ENCODE assay signal across 15 mouse cellular contexts in genomic region chr10:111693762-111694161, GRCm38 (mm10).
DNase-seq lines count a peak whose midpoint lies in the region; ATAC-seq lines count a peak whose summit lies in the region.
"Had no signal": no experiment of that assay in that cellular context is flagged by ENCODE, and none has a peak within 500 bp of the region (broad histone marks: within the 10 kb centered on the region; RNA-seq: fewer than 3 reads in every experiment).

No protein-coding gene starts in this region.

- no peak overlapping the region for H3K4me2 ChIP-seq in hindbrain, embryonic 15.5 days
- no peak overlapping the region for H3K4me2 ChIP-seq in lung, embryonic 16.5 days (ENCODE audit: low read depth, low read length)
- no peak overlapping the region for H3K4me2 ChIP-seq in stomach, embryonic 16.5 days (ENCODE audit: low read depth, low read length)
- H3K4me2 ChIP-seq: embryonic facial prominence, embryonic 15.5 days; limb, embryonic 12.5 days had no signal

- H3K27ac ChIP-seq in hindbrain, embryonic 15.5 days (replicated peaks) = peak overlapping the region; percentile 40
- H3K27ac ChIP-seq in hindbrain, embryonic 10.5 days = no peak overlapping the region
- H3K27ac ChIP-seq in lung, embryonic 16.5 days (ENCODE audit: low read length) = peak overlapping the region; percentile 14
- H3K27ac ChIP-seq in stomach, embryonic 16.5 days (ENCODE audit: low read length) = peak overlapping the region; percentile 66; the same call in 1 of the 2 replicates
- H3K27ac ChIP-seq: embryonic facial prominence, embryonic 15.5 days; heart, adult 2 months; limb, embryonic 12.5 days had no signal

- no peaks in the 10 kb centered on the region for H3K36me3 ChIP-seq in hindbrain, embryonic 15.5 days
- H3K36me3 ChIP-seq in hindbrain, embryonic 10.5 days = no peaks in the 10 kb centered on the region
- H3K36me3 ChIP-seq in lung, embryonic 16.5 days (ENCODE audit: control insufficient read depth, insufficient read depth, low read length) = no peaks in the 10 kb centered on the region
- no peaks in the 10 kb centered on the region for H3K36me3 ChIP-seq in stomach, embryonic 16.5 days (ENCODE audit: control insufficient read depth, insufficient read depth, low read length)
- H3K36me3 ChIP-seq: embryonic facial prominence, embryonic 15.5 days; limb, embryonic 12.5 days had no signal

- H3K27me3 ChIP-seq in hindbrain, embryonic 15.5 days = no peaks in the 10 kb centered on the region
- H3K27me3 ChIP-seq in hindbrain, embryonic 10.5 days (ENCODE audit: insufficient read depth, poor library complexity, severe bottlenecking) = no peaks in the 10 kb centered on the region
- no peaks in the 10 kb centered on the region for H3K27me3 ChIP-seq in lung, embryonic 16.5 days (ENCODE audit: control insufficient read depth, insufficient read depth, low read depth, low read length)
- H3K27me3 ChIP-seq in stomach, embryonic 16.5 days (ENCODE audit: control insufficient read depth, insufficient read depth, low read length) = no peaks in the 10 kb centered on the region
- H3K27me3 ChIP-seq: embryonic facial prominence, embryonic 15.5 days; limb, embryonic 12.5 days had no signal

- no peak overlapping the region for H3K4me3 ChIP-seq in hindbrain, embryonic 15.5 days
- no peak overlapping the region for H3K4me3 ChIP-seq in hindbrain, embryonic 10.5 days
- no peak overlapping the region for H3K4me3 ChIP-seq in lung, embryonic 16.5 days (ENCODE audit: low read length)
- H3K4me3 ChIP-seq in stomach, embryonic 16.5 days (replicated peaks; ENCODE audit: low read length) = no peak overlapping the region
- H3K4me3 ChIP-seq: embryonic facial prominence, embryonic 15.5 days; heart, adult 2 months; limb, embryonic 12.5 days had no signal

- H3K4me1 ChIP-seq in hindbrain, embryonic 15.5 days (replicated peaks) = peaks cover 17% of the 10 kb centered on the region
- peaks cover 12% of the 10 kb centered on the region for H3K4me1 ChIP-seq in hindbrain, embryonic 10.5 days (replicated peaks)
- H3K4me1 ChIP-seq in lung, embryonic 16.5 days (replicated peaks; ENCODE audit: control insufficient read depth, insufficient read depth, low read length) = peaks cover 34% of the 10 kb centered on the region
- peaks cover 26% of the 10 kb centered on the region for H3K4me1 ChIP-seq in stomach, embryonic 16.5 days (ENCODE audit: control insufficient read depth, insufficient read depth, low read length)
- H3K4me1 ChIP-seq: embryonic facial prominence, embryonic 15.5 days had no signal

- ATAC-seq in hindbrain, embryonic 15.5 days (ENCODE audit: low FRiP score, low read depth) = no peak
- no peak for ATAC-seq in lung, embryonic 16.5 days (ENCODE audit: low read depth)
- ATAC-seq in stomach, embryonic 16.5 days (ENCODE audit: insufficient read depth, low FRiP score) = no peak
- ATAC-seq: forebrain, embryonic 14.5 days had no signal

- H3K9ac ChIP-seq in hindbrain, embryonic 15.5 days = no peak overlapping the region
- H3K9ac ChIP-seq in lung, embryonic 16.5 days (ENCODE audit: low read length) = no peak overlapping the region
- H3K9ac ChIP-seq in stomach, embryonic 16.5 days (ENCODE audit: low read length) = no peak overlapping the region
- H3K9ac ChIP-seq: embryonic facial prominence, embryonic 15.5 days; limb, embryonic 12.5 days had no signal

- DNase-seq in hindbrain, embryonic 10.5 days (ENCODE audit: low spot score) = no peak
- no peak for DNase-seq in lung, postnatal 10 days
- DNase-seq in fibroblast of lung, adult 2 months (ENCODE audit: low read depth) = peak; percentile 59
- no peak for DNase-seq in lung, adult 18-20 months
- DNase-seq: adrenal gland, postnatal 14 days; cerebellum, adult 8-10 months; heart, adult 2 months; kidney, adult 2 months; right cerebral cortex, postnatal 14 days had no signal

- no peaks in the 10 kb centered on the region for H3K9me3 ChIP-seq in hindbrain, embryonic 15.5 days
- H3K9me3 ChIP-seq in hindbrain, embryonic 10.5 days = peaks cover 3% of the 10 kb centered on the region; the same call in 1 of the 2 replicates
- no peaks in the 10 kb centered on the region for H3K9me3 ChIP-seq in lung, embryonic 16.5 days (ENCODE audit: control insufficient read depth, low read length)
- no peaks in the 10 kb centered on the region for H3K9me3 ChIP-seq in stomach, embryonic 16.5 days (replicated peaks; ENCODE audit: control insufficient read depth, low read length)
- H3K9me3 ChIP-seq: embryonic facial prominence, embryonic 15.5 days; limb, embryonic 12.5 days had no signal
